Mouse (Mus musculus) kidney, embryonic 16.5 days (tissue): ENCODE results near the gene Arid1b. TPM values are rescaled to one million over a fixed set of nuclear protein-coding genes. Genes with fewer than 3 reads are reported as not detected.
"Not testable (repeated sequence)": the region's sequence is repeated elsewhere in the genome, so short reads cannot be mapped to it uniquely, and the experiment has no call there.

Source experiments
- ATAC-seq: fragments of 200-750 bp; cut with Nextera tagmentation; 2 replicates; pipeline ENCODE4 v1.8.0; 2017; ENCODE audit warnings: moderate TSS enrichment; ENCODE audit not compliant: low FRiP score, low TSS enrichment
- H3K27ac ChIP-seq: fragments of 300-500 bp; sonication (generic); 2 replicates; pipeline ENCODE4 v1.5.1; 2014; ENCODE audit warnings: low read length
- H3K27me3 ChIP-seq: fragments of 300-500 bp; sonication (generic); 2 replicates; pipeline ENCODE4 v1.6.1; 2014; ENCODE audit warnings: low read length, control low read depth, mixed read lengths; ENCODE audit not compliant: insufficient read depth
- H3K36me3 ChIP-seq: fragments of 300-500 bp; sonication (generic); 2 replicates; pipeline ENCODE4 v1.6.1; 2014; ENCODE audit warnings: low read length, control low read depth, mixed read lengths; ENCODE audit not compliant: insufficient read depth
- H3K4me1 ChIP-seq: fragments of 300-500 bp; sonication (generic); 2 replicates; pipeline ENCODE4 v1.6.1; 2014; ENCODE audit warnings: low read length, control low read depth, mixed read lengths; ENCODE audit not compliant: insufficient read depth
- H3K4me2 ChIP-seq: fragments of 300-500 bp; sonication (generic); replicated peaks from 2 replicates; pipeline ENCODE4 v1.6.1; 2014; ENCODE audit warnings: low read depth, low read length
- H3K4me3 ChIP-seq: fragments of 300-500 bp; sonication (generic); 2 replicates; pipeline ENCODE4 v1.5.1; 2014; ENCODE audit warnings: mild to moderate bottlenecking, low read length
- H3K9ac ChIP-seq: fragments of 300-500 bp; sonication (generic); replicated peaks from 2 replicates; pipeline ENCODE4 v1.6.1; 2014; ENCODE audit warnings: low read length
- H3K9me3 ChIP-seq: fragments of 300-500 bp; sonication (generic); 2 replicates; pipeline ENCODE4 v1.6.1; 2016; ENCODE audit warnings: low read length, control low read depth
- WGBS: fragments of 180-500 bp; shearing (Covaris S2); extraction: QIAGEN DNeasy Blood & Tissue Kit; methylation state at CpG from one replicate; pipeline ENCODE4 v1.1.7; 2014; 5-methylcytosine and 5-hydroxymethylcytosine counted together
- polyA plus RNA-seq: library from polyadenylated mRNA; unstranded; fragments of >200 nt; fragmentation: Nextera tagmentation; extraction: Ambion mirVana; gene quantifications from 2 replicates; pipeline ENCODE4 v1.2.1, GENCODE M21; 2015

The Arid1b gene
- polyA plus RNA-seq, 1 experiment from 2014 or later, result 10.9 TPM

DNA sequence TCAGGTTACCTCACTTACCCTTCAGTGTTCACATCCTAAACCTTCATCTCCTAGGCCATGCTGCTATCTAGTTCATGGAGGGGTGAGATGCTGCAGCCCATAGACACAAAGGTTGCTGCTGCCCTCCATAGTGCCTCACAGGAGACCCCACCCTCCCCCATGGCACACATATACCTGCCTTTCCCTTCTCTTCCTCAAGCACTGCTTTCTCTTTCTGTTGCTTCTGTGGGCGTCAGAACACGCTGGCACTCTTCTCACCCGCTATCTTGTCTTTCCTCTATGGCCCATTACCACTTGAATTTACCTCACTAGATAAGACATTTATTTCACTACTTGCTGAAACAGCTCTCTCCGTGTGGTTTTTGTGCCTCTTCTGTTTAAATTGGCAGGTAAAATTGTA, 113.4 kb downstream of the Arid1b start:
- Histone ChIP-seq H3K36me3 (0 out of 2 replicates have a peak, but pooled peaks cover 6% of the 10 kb centered on the region), H3K4me1 (peaks cover 44% of the 10 kb centered on the region), H3K9ac (no peak overlapping the region; the same call in 1 of the 2 replicates), H3K9me3 (no peaks in the 10 kb centered on the region), H3K27ac (peak overlapping the region; percentile 79), H3K4me2 (no peak overlapping the region), H3K27me3 (no peaks in the 10 kb centered on the region), H3K4me3 (no peak overlapping the region)
- ATAC-seq, result no peak
- 79% methylated on average over 4 of the region's 4 CpGs for WGBS

DNA sequence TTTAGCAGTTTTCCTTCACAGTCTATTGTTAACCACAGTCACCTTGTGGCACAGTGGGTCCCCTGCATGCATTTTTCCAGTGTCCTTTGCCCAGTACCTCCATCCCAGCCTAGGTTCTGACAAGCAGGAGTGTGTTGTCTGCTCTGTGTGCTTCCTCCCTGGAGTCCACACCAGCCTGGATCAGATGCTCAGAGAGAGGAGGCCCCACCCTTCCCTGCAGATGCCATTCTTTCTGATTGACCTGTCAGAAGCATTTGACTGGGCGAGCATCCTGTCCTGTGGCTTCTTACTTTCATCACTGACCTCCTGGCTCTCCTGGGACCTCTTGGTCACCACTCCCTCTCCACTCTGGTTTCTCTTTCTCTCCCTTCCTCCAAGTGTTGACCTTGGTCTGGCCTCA, 113.9 kb downstream of the Arid1b start:
- H3K9ac ChIP-seq, result no peak overlapping the region
- H3K9me3 ChIP-seq, result no peaks in the 10 kb centered on the region
- H3K4me2 ChIP-seq, result no peak overlapping the region
- H3K27ac ChIP-seq, result 0 out of 2 replicates have a peak overlapping the region, but pooled peaks have one; percentile 18
- 0 out of 2 replicates have a peak, but pooled peaks cover 6% of the 10 kb centered on the region for H3K36me3 ChIP-seq
- 45% methylated on average over 1 of the region's 1 CpGs for WGBS
- H3K4me1 ChIP-seq, result peaks cover 44% of the 10 kb centered on the region
- ATAC-seq, result no peak
- no peaks in the 10 kb centered on the region for H3K27me3 ChIP-seq
- H3K4me3 ChIP-seq, result no peak overlapping the region

DNA sequence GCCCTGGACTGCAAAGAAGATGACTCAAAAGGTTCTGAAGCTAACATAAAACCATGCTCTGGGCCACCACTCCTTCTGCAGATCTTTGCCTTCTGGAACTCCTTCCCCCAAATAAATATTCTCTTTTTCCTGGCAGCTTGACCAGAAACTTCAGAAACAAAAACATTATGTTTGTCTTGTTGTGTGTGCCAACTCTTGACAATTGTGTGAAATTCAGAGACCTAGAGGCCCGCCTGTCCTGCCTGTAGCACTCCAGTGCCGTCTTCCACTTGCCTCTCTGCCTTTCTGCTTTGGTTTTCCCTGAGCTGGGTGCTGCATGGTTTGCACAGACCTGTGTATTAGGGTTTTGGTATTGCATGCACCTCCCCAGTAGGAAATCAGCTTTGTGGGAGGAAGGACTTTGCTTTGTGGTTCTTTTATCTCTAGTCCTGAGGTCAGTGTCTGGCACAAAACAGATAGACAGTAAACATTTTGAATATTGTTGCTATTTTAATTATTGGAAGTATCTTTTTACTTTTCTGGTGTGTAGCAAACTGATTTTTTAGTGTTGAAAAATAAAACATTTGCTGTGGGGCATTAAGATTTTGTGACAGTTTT, 114.5 kb downstream of the Arid1b start:
- 58% methylated on average over 2 of the region's 2 CpGs for WGBS
- H3K27me3 ChIP-seq, result no peaks in the 10 kb centered on the region
- no peak overlapping the region for H3K4me2 ChIP-seq
- H3K4me3 ChIP-seq, result no peak overlapping the region
- no peak overlapping the region for H3K27ac ChIP-seq
- peaks cover 44% of the 10 kb centered on the region for H3K4me1 ChIP-seq
- 0 out of 2 replicates have a peak, but pooled peaks cover 6% of the 10 kb centered on the region for H3K36me3 ChIP-seq
- no peaks in the 10 kb centered on the region for H3K9me3 ChIP-seq
- no peak overlapping the region for H3K9ac ChIP-seq
- no peak for ATAC-seq

DNA sequence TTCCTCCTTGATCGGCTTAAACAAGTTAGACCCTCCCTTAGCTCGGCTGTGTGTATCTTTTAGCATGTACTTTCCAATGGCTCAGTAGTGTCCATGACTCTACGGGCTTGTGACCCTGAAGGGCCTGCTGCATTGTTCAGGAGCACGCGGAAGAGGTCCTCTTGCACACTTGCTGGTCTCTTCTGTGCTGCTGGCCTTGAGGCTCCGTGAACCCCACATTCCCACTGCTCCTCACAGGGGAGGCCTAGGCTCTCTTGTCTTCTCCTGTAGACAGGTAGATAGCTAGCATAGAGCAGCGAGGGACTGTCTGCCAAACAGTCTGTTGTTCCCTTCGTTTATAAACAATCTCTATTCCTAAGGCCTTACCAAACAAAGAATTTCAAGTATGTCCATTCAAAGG, 115.2 kb downstream of the Arid1b start:
- Histone ChIP-seq H3K27me3 (no peaks in the 10 kb centered on the region), H3K36me3 (0 out of 2 replicates have a peak, but pooled peaks cover 3% of the 10 kb centered on the region), H3K9me3 (no peaks in the 10 kb centered on the region), H3K4me2 (no peak overlapping the region), H3K27ac (no peak overlapping the region), H3K4me3 (no peak overlapping the region), H3K4me1 (peaks cover 43% of the 10 kb centered on the region), H3K9ac (no peak overlapping the region)
- WGBS, result 85% methylated on average over 8 of the region's 8 CpGs
- no peak for ATAC-seq

DNA sequence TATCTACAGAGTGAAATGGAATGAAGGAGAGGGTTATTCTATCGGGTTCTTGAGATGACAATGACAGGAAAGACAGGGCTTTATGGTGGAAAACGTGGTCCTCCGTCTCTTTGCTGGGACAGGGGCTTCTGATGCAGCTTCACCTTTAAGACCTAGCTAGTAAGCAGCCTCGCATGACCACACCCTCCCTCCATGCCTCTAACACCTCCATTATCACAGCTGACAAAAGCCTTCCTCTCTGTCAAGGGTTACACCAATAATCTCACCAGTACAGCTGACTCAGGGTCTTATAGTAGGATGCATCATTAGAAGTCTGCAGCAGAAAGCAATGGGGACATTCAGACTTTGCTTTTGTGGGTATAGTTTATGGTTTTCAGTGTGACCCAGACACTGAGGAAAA, 116.0 kb downstream of the Arid1b start:
- Histone ChIP-seq H3K9me3 (no peaks in the 10 kb centered on the region), H3K27ac (no peak overlapping the region), H3K4me2 (no peak overlapping the region), H3K9ac (no peak overlapping the region), H3K4me3 (no peak overlapping the region), H3K36me3 (0 out of 2 replicates have a peak, but pooled peaks cover 3% of the 10 kb centered on the region), H3K27me3 (no peaks in the 10 kb centered on the region), H3K4me1 (peaks cover 35% of the 10 kb centered on the region)
- ATAC-seq, result no peak
- WGBS, result 77% methylated on average over 4 of the region's 4 CpGs

DNA sequence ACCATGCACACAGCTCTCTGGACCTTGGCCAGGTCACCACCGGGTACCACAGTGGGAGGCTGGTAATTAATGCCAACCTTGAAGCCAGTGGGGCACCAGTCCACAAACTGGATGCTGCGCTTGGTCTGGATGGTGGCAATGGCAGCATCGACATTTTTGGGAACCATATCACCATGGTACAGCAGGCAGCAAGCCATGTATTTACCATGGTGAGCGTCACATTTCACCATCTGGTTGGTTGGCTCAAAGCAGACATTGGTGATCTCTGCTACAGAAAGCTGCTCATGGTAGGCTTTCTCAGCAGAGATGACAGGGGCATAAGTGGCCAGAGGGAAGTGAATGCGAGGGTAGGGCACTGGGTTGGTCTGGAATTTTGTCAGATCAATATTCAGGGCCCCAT, 116.8 kb downstream of the Arid1b start:
- H3K4me1 ChIP-seq, result peaks cover 29% of the 10 kb centered on the region
- H3K36me3 ChIP-seq, H3K27ac ChIP-seq, H3K4me3 ChIP-seq, H3K9ac ChIP-seq, H3K4me2 ChIP-seq, H3K9me3 ChIP-seq, H3K27me3 ChIP-seq, ATAC-seq: not testable (repeated sequence)
- WGBS, result 97% methylated on average over 5 of the region's 5 CpGs

DNA sequence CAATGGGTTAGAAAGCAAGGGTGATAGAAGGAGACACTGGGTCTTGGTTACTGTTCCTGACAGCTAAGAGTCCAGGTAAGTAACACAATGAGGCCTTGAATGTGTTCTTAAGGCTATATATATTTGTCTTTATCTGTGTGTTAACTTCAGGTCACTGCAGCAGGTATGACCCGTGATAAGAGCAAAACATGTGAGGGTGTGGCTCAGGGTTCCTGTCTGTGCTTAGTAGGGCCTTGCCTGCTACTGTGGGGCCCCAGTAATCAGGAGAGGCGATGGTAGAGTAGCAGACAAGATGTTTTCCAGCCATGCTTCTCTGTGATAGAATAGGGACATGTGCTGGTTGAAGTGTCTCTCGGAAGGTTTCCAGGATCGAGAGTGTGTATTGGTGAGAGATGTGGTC, 118.0 kb downstream of the Arid1b start:
- H3K9me3 ChIP-seq, result no peaks in the 10 kb centered on the region

DNA sequence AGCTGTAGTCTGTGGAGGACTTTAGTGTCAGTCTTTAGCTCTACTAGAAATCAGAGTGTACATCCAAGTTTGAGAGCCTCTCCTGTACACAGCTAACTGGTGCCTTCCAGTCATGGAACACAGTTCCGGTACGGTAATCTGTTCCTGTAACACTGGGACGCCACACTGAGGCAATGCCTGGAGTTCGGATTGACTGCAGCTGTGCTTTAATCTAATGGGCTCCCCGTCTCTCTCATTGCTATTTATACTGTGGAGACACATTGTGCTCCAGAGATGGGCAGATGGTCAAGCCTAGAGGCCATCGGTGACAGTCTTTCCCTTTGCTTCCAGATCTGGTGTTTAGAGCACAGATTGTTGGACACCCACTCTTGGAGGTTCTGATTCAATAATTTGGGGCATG, 121.8 kb downstream of the Arid1b start:
- Histone ChIP-seq H3K4me2 (no peak overlapping the region), H3K4me3 (no peak overlapping the region), H3K4me1 (0 out of 2 replicates have a peak, but pooled peaks cover 3% of the 10 kb centered on the region), H3K9ac (no peak overlapping the region), H3K9me3 (no peaks in the 10 kb centered on the region), H3K27ac (no peak overlapping the region), H3K36me3 (0 out of 2 replicates have a peak, but pooled peaks cover 3% of the 10 kb centered on the region), H3K27me3 (no peaks in the 10 kb centered on the region)
- ATAC-seq, result no peak
- WGBS, result 90% methylated on average over 6 of the region's 6 CpGs

More for the DNA sequence above, 118.0 kb downstream of the Arid1b start:
- WGBS, result 93% methylated on average over 4 of the region's 4 CpGs
- ATAC-seq, result no peak
- H3K9ac ChIP-seq, result no peak overlapping the region
- H3K27me3 ChIP-seq, result no peaks in the 10 kb centered on the region
- no peak overlapping the region for H3K4me3 ChIP-seq
- H3K4me2 ChIP-seq, result no peak overlapping the region
- H3K27ac ChIP-seq, result no peak overlapping the region
- H3K36me3 ChIP-seq, result 0 out of 2 replicates have a peak, but pooled peaks cover 3% of the 10 kb centered on the region
- H3K4me1 ChIP-seq, result peaks cover 19% of the 10 kb centered on the region

DNA sequence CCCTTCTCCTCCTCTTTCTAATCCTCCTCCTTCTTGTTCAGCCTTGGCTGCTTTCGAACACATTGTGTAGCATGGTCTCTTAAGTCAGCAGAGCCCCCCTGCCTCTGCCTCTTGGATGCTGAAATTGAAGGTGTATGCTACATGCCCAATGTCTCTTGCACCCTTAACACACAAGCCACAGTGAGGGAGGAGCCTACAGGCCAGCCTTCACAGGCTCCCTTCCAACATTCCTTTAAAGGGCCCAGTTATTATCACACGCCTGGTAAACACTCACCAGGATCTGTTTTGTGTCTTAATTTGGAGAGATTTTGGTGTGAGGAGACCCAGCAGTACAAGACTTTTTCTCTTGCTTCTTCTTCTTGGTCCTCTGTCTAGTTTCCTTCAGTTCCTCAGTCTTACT, 122.9 kb downstream of the Arid1b start:
- Histone ChIP-seq H3K4me1 (peaks cover 9% of the 10 kb centered on the region; the same call in 1 of the 2 replicates), H3K36me3 (no peaks in the 10 kb centered on the region), H3K9me3 (no peaks in the 10 kb centered on the region), H3K27ac (no peak overlapping the region), H3K9ac (no peak overlapping the region), H3K27me3 (no peaks in the 10 kb centered on the region), H3K4me3 (no peak overlapping the region), H3K4me2 (no peak overlapping the region)
- WGBS, result 94% methylated on average over 2 of the region's 2 CpGs
- ATAC-seq, result no peak

DNA sequence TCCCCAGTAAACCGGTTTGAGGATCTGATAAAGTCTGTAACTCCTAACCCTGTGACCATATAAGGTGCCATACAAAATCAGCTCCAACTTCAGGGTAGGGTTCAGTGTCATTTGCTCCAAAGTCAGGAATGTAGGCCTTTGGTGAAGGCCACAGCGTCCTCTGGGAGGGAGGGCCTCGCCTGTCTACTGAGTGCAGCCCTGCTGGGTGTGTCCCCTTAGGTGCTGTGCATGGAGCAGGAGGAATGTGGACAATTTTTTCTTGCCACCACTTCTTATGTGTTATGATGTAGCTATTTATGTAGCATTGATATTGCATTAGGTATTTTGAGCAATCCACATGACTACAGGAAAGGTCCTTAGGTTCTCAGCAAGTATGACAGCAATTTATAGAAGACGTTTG, 124.0 kb downstream of the Arid1b start:
- Histone ChIP-seq H3K4me2 (no peak overlapping the region), H3K36me3 (no peaks in the 10 kb centered on the region), H3K27me3 (no peaks in the 10 kb centered on the region), H3K27ac (no peak overlapping the region; the same call in 1 of the 2 replicates), H3K9me3 (no peaks in the 10 kb centered on the region), H3K9ac (no peak overlapping the region), H3K4me3 (no peak overlapping the region), H3K4me1 (peaks cover 10% of the 10 kb centered on the region; the same call in 1 of the 2 replicates)
- no peak; the same call in 1 of the 2 replicates for ATAC-seq
- WGBS, result 84% methylated on average over 4 of the region's 4 CpGs
